Comparison of ENCODE assay signal across 14 mouse cellular contexts in genomic region chrX:7741103-7741502, GRCm38 (mm10). TPM values are rescaled to one million over a fixed set of nuclear protein-coding genes. Genes with fewer than 3 reads are reported as not detected.
A peak's percentile ranks its signal among the peaks of the same experiment; 100 is the strongest.
DNase-seq lines count a peak whose midpoint lies in the region; ATAC-seq lines count a peak whose summit lies in the region.
"Had no signal": no experiment of that assay in that cellular context is flagged by ENCODE, and none has a peak within 500 bp of the region (broad histone marks: within the 10 kb centered on the region; RNA-seq: fewer than 3 reads in every experiment).

No protein-coding gene starts in this region.

- H3K4me3 ChIP-seq in kidney, embryonic 16.5 days (ENCODE audit: low read length) = peak overlapping the region; percentile 28
- no peak overlapping the region for H3K4me3 ChIP-seq in liver, embryonic 15.5 days (replicated peaks)
- peak overlapping the region; percentile 27; the same call in 1 of the 2 replicates for H3K4me3 ChIP-seq in stomach, embryonic 15.5 days (replicated peaks)
- no peak overlapping the region for H3K4me3 ChIP-seq in hindbrain, embryonic 11.5 days (ENCODE audit: low read depth, low read length)

- no peak overlapping the region for H3K9ac ChIP-seq in kidney, embryonic 16.5 days (replicated peaks; ENCODE audit: low read length)
- H3K9ac ChIP-seq in liver, embryonic 15.5 days = no peak overlapping the region
- H3K9ac ChIP-seq in stomach, embryonic 15.5 days = no peak overlapping the region
- H3K9ac ChIP-seq in hindbrain, embryonic 11.5 days (ENCODE audit: low read depth, low read length) = no peak overlapping the region

- H3K27me3 ChIP-seq in kidney, embryonic 16.5 days (ENCODE audit: insufficient read depth, low read length) = no peaks in the 10 kb centered on the region
- H3K27me3 ChIP-seq in liver, embryonic 15.5 days = no peaks in the 10 kb centered on the region
- no peaks in the 10 kb centered on the region for H3K27me3 ChIP-seq in stomach, embryonic 15.5 days (replicated peaks)
- no peaks in the 10 kb centered on the region for H3K27me3 ChIP-seq in hindbrain, embryonic 11.5 days (ENCODE audit: control insufficient read depth, insufficient read depth, low read length)
- H3K27me3 ChIP-seq: Patski had no signal

- DNase-seq in kidney, postnatal 10 days = no peak
- DNase-seq in cerebellum, adult 9-11 months = peak; percentile 77
- no peak for DNase-seq in right cerebral cortex, postnatal 36 days (ENCODE audit: low spot score in 2 of 2)
- no peak for DNase-seq in left cerebral cortex, postnatal 4 days
- no peak for DNase-seq in hindbrain, embryonic 11.5 days (ENCODE audit: low spot score)
- DNase-seq: adrenal gland, postnatal 14 days; B cell, adult 2 months had no signal

- WGBS in kidney, embryonic 16.5 days = 71% methylated on average over 5 of the region's 5 CpGs
- 37% methylated on average over 5 of the region's 5 CpGs for WGBS in liver, embryonic 15.5 days (ENCODE audit: insufficient replicate concordance)
- WGBS in stomach, embryonic 15.5 days = 41% methylated on average over 5 of the region's 5 CpGs
- WGBS in hindbrain, embryonic 11.5 days = 76% methylated on average over 5 of the region's 5 CpGs

- H3K27ac ChIP-seq in kidney, embryonic 16.5 days (ENCODE audit: low read length) = peak overlapping the region; percentile 75
- H3K27ac ChIP-seq in liver, embryonic 15.5 days (replicated peaks) = no peak overlapping the region
- H3K27ac ChIP-seq in stomach, embryonic 15.5 days = peak overlapping the region; percentile 59; the same call in 1 of the 2 replicates
- H3K27ac ChIP-seq in hindbrain, embryonic 11.5 days (ENCODE audit: low read depth, low read length) = no peak overlapping the region

- intact Hi-C loops in left cerebral cortex, postnatal 4 days (cut with DNase I) = no loop called here

- no peaks in the 10 kb centered on the region for H3K4me1 ChIP-seq in kidney, embryonic 16.5 days (ENCODE audit: insufficient read depth, low read length)
- H3K4me1 ChIP-seq in liver, embryonic 15.5 days (replicated peaks) = peaks cover 14% of the 10 kb centered on the region
- no peaks in the 10 kb centered on the region for H3K4me1 ChIP-seq in stomach, embryonic 15.5 days
- no peaks in the 10 kb centered on the region for H3K4me1 ChIP-seq in hindbrain, embryonic 11.5 days (replicated peaks; ENCODE audit: control insufficient read depth, insufficient read depth, low read length)

- peak; percentile 52; the same call in 1 of the 2 replicates for ATAC-seq in kidney, embryonic 16.5 days (ENCODE audit: low FRiP score, low TSS enrichment)
- ATAC-seq in liver, embryonic 15.5 days (ENCODE audit: insufficient read depth) = no peak
- 0 out of 2 replicates have a peak, but pooled peaks have one; percentile 37 for ATAC-seq in stomach, embryonic 15.5 days (ENCODE audit: insufficient read depth, low FRiP score, low read depth)
- no peak for ATAC-seq in hindbrain, embryonic 11.5 days (ENCODE audit: low FRiP score)
- ATAC-seq: Patski had no signal

- no peaks in the 10 kb centered on the region for H3K9me3 ChIP-seq in kidney, embryonic 16.5 days (ENCODE audit: low read length)
- H3K9me3 ChIP-seq in liver, embryonic 15.5 days (replicated peaks) = no peaks in the 10 kb centered on the region
- H3K9me3 ChIP-seq in stomach, embryonic 15.5 days = no peaks in the 10 kb centered on the region
- no peaks in the 10 kb centered on the region for H3K9me3 ChIP-seq in hindbrain, embryonic 11.5 days (ENCODE audit: control insufficient read depth, low read length)

- peak overlapping the region; percentile 26; the same call in 1 of the 2 replicates for H3K4me2 ChIP-seq in kidney, embryonic 16.5 days (replicated peaks; ENCODE audit: low read depth, low read length)
- peak overlapping the region; percentile 20; the same call in 1 of the 2 replicates for H3K4me2 ChIP-seq in liver, embryonic 15.5 days
- H3K4me2 ChIP-seq in stomach, embryonic 15.5 days = 0 out of 2 replicates have a peak overlapping the region, but pooled peaks have one; percentile 16
- no peak overlapping the region for H3K4me2 ChIP-seq in hindbrain, embryonic 11.5 days (replicated peaks; ENCODE audit: low read depth, low read length)

- H3K36me3 ChIP-seq in kidney, embryonic 16.5 days (ENCODE audit: insufficient read depth, low read length) = no peaks in the 10 kb centered on the region
- no peaks in the 10 kb centered on the region for H3K36me3 ChIP-seq in liver, embryonic 15.5 days (replicated peaks)
- no peaks in the 10 kb centered on the region for H3K36me3 ChIP-seq in stomach, embryonic 15.5 days
- H3K36me3 ChIP-seq in hindbrain, embryonic 11.5 days (ENCODE audit: control insufficient read depth, insufficient read depth, low read length) = no peaks in the 10 kb centered on the region

RNA-seq across cellular contexts. Expression of gene Ccdc120, which starts 9.6 kb away (rescaled TPM):
- 17.4 and 19.6 TPM in 2 replicates for polyA plus RNA-seq in kidney, embryonic 16.5 days (2015; fragmentation: Nextera tagmentation; extraction: Ambion mirVana)
- polyA plus RNA-seq in liver, embryonic 15.5 days (2015; fragmentation: Nextera tagmentation; extraction: Ambion mirVana) = 0.92 and 1.5 TPM in 2 replicates
- 16.0 and 22.2 TPM in 2 replicates for polyA plus RNA-seq in stomach, embryonic 15.5 days (2015; fragmentation: Nextera tagmentation; extraction: Ambion mirVana)
- 10 to 100 TPM; 56.2 to 65.4 TPM for total RNA-seq in left cerebral cortex, postnatal 4 days (2021)
- 19.9 and 21.5 TPM in 2 replicates for polyA plus RNA-seq in hindbrain, embryonic 11.5 days (2014; fragmentation: Nextera tagmentation; extraction: Ambion mirVana)

RNA-seq across cellular contexts. Expression of gene Praf2, which starts 12.9 kb away (rescaled TPM):
- 69.3 and 74.7 TPM in 2 replicates for polyA plus RNA-seq in kidney, embryonic 16.5 days (2015; fragmentation: Nextera tagmentation; extraction: Ambion mirVana)
- polyA plus RNA-seq in liver, embryonic 15.5 days (2015; fragmentation: Nextera tagmentation; extraction: Ambion mirVana) = 5.6 and 5.8 TPM in 2 replicates
- 58.3 and 60.9 TPM in 2 replicates for polyA plus RNA-seq in stomach, embryonic 15.5 days (2015; fragmentation: Nextera tagmentation; extraction: Ambion mirVana)
- total RNA-seq in left cerebral cortex, postnatal 4 days (2021) = 10 to 100 TPM; 70.0 to 84.0 TPM
- 98.3 and 108 TPM in 2 replicates for polyA plus RNA-seq in hindbrain, embryonic 11.5 days (2014; fragmentation: Nextera tagmentation; extraction: Ambion mirVana)

RNA-seq across cellular contexts. Expression of gene Gm45208, which starts 19.1 kb away (rescaled TPM):
- polyA plus RNA-seq in kidney, embryonic 16.5 days (2015; fragmentation: Nextera tagmentation; extraction: Ambion mirVana) = 0.59 TPM in 1 of 2 replicates, not detected in the other
- 0.31 TPM in 1 of 2 replicates, not detected in the other for polyA plus RNA-seq in liver, embryonic 15.5 days (2015; fragmentation: Nextera tagmentation; extraction: Ambion mirVana)
- 1.5 TPM in 1 of 2 replicates, not detected in the other for polyA plus RNA-seq in stomach, embryonic 15.5 days (2015; fragmentation: Nextera tagmentation; extraction: Ambion mirVana)
- under 1 TPM in 1 of 2 experiments, not detected in 1; 0.60 TPM for total RNA-seq in left cerebral cortex, postnatal 4 days (2021)
- not detected in 2 replicates for polyA plus RNA-seq in hindbrain, embryonic 11.5 days (2014; fragmentation: Nextera tagmentation; extraction: Ambion mirVana)
- total RNA-seq: hematopoietic stem cell, adult 5-6 weeks; megakaryocyte progenitor cell, adult 5-6 weeks had no signal
- polyA plus RNA-seq: kidney, embryonic 14.5 days; Patski had no signal

RNA-seq across cellular contexts. Expression of gene Tfe3, which starts 21.3 kb away (rescaled TPM):
- 30.9 and 31.4 TPM in 2 replicates for polyA plus RNA-seq in kidney, embryonic 16.5 days (2015; fragmentation: Nextera tagmentation; extraction: Ambion mirVana)
- 9.2 and 11.8 TPM in 2 replicates for polyA plus RNA-seq in liver, embryonic 15.5 days (2015; fragmentation: Nextera tagmentation; extraction: Ambion mirVana)
- polyA plus RNA-seq in stomach, embryonic 15.5 days (2015; fragmentation: Nextera tagmentation; extraction: Ambion mirVana) = 26.2 and 29.9 TPM in 2 replicates
- total RNA-seq in left cerebral cortex, postnatal 4 days (2021) = 10 to 100 TPM; 24.0 to 29.0 TPM
- polyA plus RNA-seq in hindbrain, embryonic 11.5 days (2014; fragmentation: Nextera tagmentation; extraction: Ambion mirVana) = 18.5 and 21.7 TPM in 2 replicates

RNA-seq across cellular contexts. Expression of gene Wdr45, which starts 27.0 kb away (rescaled TPM):
- 45.7 and 48.8 TPM in 2 replicates for polyA plus RNA-seq in kidney, embryonic 16.5 days (2015; fragmentation: Nextera tagmentation; extraction: Ambion mirVana)
- polyA plus RNA-seq in liver, embryonic 15.5 days (2015; fragmentation: Nextera tagmentation; extraction: Ambion mirVana) = 16.0 and 17.5 TPM in 2 replicates
- polyA plus RNA-seq in stomach, embryonic 15.5 days (2015; fragmentation: Nextera tagmentation; extraction: Ambion mirVana) = 32.0 and 32.5 TPM in 2 replicates
- total RNA-seq in left cerebral cortex, postnatal 4 days (2021) = 10 to 100 TPM; 32.0 to 34.9 TPM
- polyA plus RNA-seq in hindbrain, embryonic 11.5 days (2014; fragmentation: Nextera tagmentation; extraction: Ambion mirVana) = 16.1 and 18.7 TPM in 2 replicates

Comparison
In these comparisons a context has a peak if more than half of its experiments do, and no peak if none do; other contexts are left out.
1. ATAC-seq: peak in kidney, embryonic 16.5 days (single experiment) and stomach, embryonic 15.5 days (single experiment); none in liver, embryonic 15.5 days (single experiment) and hindbrain, embryonic 11.5 days (single experiment).
2. H3K27ac ChIP-seq: peak in kidney, embryonic 16.5 days (single experiment) and stomach, embryonic 15.5 days (single experiment); none in liver, embryonic 15.5 days (single experiment) and hindbrain, embryonic 11.5 days (single experiment).
3. H3K4me3 ChIP-seq: peak in kidney, embryonic 16.5 days (single experiment) and stomach, embryonic 15.5 days (single experiment); none in liver, embryonic 15.5 days (single experiment) and hindbrain, embryonic 11.5 days (single experiment).